Mouse (Mus musculus) mouse embryonic stem cell (cell line): ENCODE measurements around the gene Ttll1.
"Not testable (repeated sequence)": the region's sequence is repeated elsewhere in the genome, so short reads cannot be mapped to it uniquely, and the experiment has no call there.

Experiments
- in situ Hi-C, 2 experiments: fragments of 300-500 bp; cut with MboI; formaldehyde crosslinking; loops; 1 replicate in 1 of 2; 3 replicates in 1 of 2; pipeline ENCODE4 v1.14.3; 2019 to 2020; ENCODE audit warnings: low sequenced_read_pairs in 2 of 2, low pct_unique_long_range_greater_than_20kb in 1 of 2, mixed read lengths in 1 of 2; ENCODE audit not compliant: unreplicated experiment in 1 of 2

Ttll1 gene

GRCm38 (mm10) chr15:83526424-83527091, 15.9 kb upstream of the Ttll1 start, which contains the start of gene Bik:
Gene Bik, plus strand, starts transcription at chr15:83526862.
- in situ Hi-C loops, result no loop called here

DNA sequence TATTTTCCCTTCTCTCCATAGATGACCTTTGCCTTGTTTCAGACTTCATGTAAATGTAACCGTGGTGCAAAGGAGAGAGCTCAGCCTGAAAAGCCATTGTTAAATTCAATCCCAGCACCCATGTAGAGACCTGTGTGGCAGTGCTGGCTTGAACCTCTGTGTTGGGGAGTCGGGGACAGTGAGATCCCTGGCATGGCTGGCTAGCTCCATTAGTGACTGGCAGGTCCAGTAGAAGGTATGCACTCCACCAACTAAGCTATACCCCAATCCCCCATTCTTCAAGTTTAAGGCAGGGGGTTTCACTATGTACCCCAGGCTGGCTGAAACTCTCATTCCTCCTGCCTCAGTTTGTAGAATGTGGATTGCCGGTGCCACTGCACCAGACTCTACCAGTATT, 13.6 kb upstream of the Ttll1 start:
- in situ Hi-C loops, result no loop called here

GRCm38 (mm10) chr15:83523638-83524332, 13.1 kb upstream of the Ttll1 start:
- in situ Hi-C loops, result no loop called here

DNA sequence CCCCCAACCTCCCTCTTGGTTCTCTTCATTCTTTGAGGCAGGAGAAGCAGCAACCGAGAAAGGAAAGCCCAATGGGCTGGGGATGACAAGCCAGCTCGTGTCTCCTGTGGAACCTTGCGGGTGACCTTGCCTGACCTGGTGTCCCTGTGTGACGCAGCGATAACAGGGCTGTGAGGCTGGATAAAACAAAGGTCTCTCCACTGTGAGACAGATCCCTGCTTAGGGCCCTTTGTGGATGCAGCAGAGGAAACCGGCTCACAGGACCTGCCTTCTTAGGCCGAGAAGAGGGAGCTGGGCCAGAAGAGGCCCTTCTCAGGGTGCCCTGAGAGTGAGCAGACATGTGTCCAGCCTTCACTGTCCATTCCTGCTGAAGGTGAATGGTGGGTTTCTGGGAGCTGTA, 12.5 kb upstream of the Ttll1 start:
- in situ Hi-C loops, result no loop called here

DNA sequence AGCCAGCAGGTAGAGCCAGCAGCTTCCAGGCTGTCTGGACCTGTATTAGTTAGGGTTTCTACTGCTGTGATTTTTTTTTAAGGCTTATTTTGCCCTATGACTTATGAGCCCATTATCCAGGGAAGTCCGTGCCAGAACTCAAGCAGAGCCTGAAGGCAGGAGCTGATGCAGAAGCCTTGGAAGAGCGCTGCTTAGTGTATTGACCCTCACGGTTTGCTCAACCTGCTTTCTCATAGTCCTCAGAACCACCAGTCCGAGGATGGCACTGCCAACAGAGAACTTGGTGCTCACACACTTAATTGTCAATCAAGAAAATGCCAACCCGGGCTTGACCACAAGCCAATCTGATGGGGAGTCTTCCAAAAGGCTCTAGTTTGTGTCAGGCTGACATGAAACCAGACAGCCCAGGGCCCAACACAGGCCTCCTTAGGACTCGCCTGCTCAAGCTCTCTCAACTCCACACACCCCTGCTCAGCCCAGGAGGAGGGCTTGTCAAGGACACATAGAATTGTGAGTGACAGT, 10.2 kb upstream of the Ttll1 start:
- in situ Hi-C loops, result no loop called here

- in situ Hi-C loops, result no loop called here
Measured at GRCm38 (mm10) chr15:83518215-83519048, 7.7 kb upstream of the Ttll1 start.

DNA sequence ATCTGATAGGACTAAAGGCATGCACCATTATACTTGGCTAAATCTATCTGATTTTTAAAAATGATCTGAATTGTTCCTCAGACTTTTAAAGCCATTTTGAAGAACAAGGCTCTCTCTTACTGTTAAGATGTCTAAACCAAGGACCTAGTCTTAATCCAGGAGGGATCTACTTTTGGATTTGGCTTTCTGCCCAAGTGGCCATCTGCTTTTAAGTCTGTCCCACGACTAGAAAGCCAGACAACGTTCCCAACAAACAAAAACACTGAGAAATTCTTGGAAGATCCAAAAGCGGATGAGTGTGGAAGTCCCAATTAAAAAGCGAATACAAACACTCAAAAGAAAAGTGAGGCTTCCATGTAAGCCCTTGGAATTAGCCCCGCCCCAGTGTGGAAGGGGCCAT, 4.3 kb upstream of the Ttll1 start:
- in situ Hi-C loops, result no loop called here

GRCm38 (mm10) chr15:83512489-83513281, 2.0 kb upstream of the Ttll1 start:
- in situ Hi-C loops, result no loop called here

DNA sequence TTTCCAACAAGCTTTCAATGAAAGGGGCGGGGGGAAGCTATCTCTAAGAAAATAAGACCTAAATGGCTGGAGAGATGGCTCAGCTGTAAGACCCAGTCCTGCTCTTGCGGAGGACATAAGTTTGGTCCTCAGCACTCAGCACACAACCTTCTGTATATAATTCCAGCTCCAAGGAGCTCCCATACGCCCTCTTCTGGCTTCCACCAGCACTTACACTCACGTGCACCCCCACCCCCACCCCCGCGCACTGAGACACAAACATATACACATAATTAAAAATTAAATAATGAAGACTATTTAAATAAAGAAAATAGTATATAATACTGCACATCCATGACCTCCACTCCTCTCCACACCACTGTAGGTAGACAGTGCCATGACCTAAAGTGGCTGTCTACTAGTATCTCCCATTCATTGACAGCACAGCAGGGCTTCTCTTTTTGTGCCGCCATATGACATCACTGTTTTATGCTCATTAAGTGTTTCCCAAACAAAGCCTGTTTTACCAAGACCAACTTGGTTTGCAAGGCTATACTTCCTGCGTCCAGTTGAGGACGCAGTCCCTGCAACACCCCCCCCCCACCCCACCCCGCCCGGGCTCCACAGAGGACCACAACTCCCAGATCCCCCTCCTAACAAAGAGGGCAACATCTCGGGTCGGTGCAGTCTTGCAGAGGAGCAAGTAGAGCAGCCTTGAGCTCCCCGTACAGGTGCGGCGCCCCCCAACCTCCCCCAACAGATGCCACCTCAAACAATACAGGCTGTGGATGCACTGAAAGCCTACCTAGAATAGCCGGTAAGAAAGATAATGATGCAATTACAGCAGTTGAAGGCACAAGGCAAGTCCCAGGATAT, 516 bp downstream of the Ttll1 start:
- in situ Hi-C loops, result no loop called here

DNA sequence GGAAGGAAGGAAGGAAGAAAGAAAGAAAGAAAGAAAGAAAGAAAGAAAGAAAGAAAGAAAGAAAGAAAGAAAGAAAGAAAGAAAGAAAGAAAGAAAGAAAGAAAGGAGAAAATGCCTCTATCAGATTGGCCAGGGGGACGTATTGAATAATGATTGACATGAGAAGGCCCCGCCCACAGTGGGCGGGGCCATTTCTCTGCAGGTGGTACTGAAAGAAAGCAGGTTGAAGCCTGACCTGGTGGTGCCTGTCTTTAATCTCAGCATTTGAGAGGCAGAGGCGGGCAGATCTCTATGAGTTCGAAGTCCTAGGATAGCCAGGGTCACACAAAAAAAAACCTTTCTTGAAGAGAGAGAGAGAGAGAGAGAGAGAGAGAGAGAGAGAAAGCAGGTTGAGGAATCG, 9.2 kb downstream of the Ttll1 start:
- in situ Hi-C loops, result not testable (repeated sequence)

- in situ Hi-C loops, result no loop called here
Measured at GRCm38 (mm10) chr15:83500352-83500751, 10.3 kb downstream of the Ttll1 start.

- in situ Hi-C loops, result loop anchor here in 1 of 2 experiments (10.0 kb wide), 1 partner anchor 124 kb away; no protein-coding TSS in a partner anchor
Measured at GRCm38 (mm10) chr15:83499211-83499755, 11.4 kb downstream of the Ttll1 start.

DNA sequence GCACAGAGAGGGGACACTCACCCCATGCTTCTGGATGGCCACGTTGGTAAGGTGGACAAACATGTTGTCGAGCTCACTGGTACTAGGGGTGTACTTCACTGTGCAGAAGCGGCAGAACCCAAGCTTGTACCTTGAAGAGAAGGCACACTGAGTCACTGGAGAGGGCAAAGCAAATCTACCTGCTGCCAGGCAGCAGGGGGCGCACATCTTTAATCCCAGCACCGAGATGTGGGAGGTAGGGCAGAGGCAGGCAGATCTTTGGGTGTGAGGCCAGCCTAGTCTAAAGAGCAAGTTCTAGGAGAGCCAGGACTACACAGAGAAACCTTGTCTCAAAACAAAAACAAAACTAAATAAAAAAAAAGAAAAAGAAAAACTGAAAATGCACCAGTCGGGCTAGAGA, 13.4 kb downstream of the Ttll1 start:
- in situ Hi-C loops, result loop anchor here in 1 of 2 experiments (10.0 kb wide), 1 partner anchor 122 kb away; no protein-coding TSS in a partner anchor

- in situ Hi-C loops, result loop anchor here in 1 of 2 experiments (10.0 kb wide), 1 partner anchor 121 kb away; no protein-coding TSS in a partner anchor
Measured at GRCm38 (mm10) chr15:83495787-83496367, 14.8 kb downstream of the Ttll1 start.

DNA sequence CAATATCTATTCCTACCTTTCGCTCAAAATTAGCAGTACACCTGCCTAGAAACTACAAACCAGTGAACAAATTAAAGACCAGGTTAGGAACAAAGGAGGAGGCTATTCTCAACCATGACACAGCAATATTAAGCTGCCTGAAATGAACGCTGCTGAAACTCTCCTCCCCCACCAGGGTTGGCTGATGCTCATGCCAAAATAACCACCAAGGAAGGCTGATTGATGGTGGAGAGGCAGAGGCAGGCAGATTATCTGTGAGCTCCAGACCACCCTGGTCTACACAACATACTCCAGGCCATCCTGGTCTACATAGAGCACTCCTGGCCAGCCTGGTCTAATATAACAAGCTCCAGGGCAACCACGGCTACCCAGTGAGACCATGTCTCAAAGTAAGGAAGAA, 15.5 kb downstream of the Ttll1 start:
- in situ Hi-C loops, result loop anchor here in 1 of 2 experiments (10.0 kb wide), 1 partner anchor 120 kb away; no protein-coding TSS in a partner anchor

GRCm38 (mm10) chr15:83494572-83494920, 16.1 kb downstream of the Ttll1 start:
- in situ Hi-C loops, result loop anchor here in 1 of 2 experiments (10.0 kb wide), 1 partner anchor 120 kb away; no protein-coding TSS in a partner anchor
